Mouse (Mus musculus) left cerebral cortex, postnatal 36 days (tissue): ENCODE data around the gene St3gal5. TPM values are rescaled to one million over a fixed set of nuclear protein-coding genes. Genes with fewer than 3 reads are reported as not detected.
A peak's percentile ranks its signal among the peaks of the same experiment; 100 is the strongest.

Source experiments
- DNase-seq, 2 experiments: peaks; one replicate each; pipeline ENCODE4 v3.0.0; 2021 to 2022; ENCODE audit warnings: low spot score in 2 of 2, mixed read lengths in 1 of 2
- intact Hi-C: fragments of 180-260 bp; cut with DNase I; formaldehyde crosslinking; loops from one replicate; pipeline ENCODE4 v1.15.1; 2025
- total RNA-seq, 2 experiments: library from RNA; stranded (reverse); gene quantifications; 2 replicates each; pipeline ENCODE4 v1.2.3; 2021

St3gal5 gene
- total RNA-seq, 2 experiments from 2014 or later, result 151 to 177 TPM

- no peak for DNase-seq
- intact Hi-C loops, result no loop called here
Observed at GRCm38 (mm10) chr6:72155649-72156048, 58.3 kb downstream of the St3gal5 start.

DNA sequence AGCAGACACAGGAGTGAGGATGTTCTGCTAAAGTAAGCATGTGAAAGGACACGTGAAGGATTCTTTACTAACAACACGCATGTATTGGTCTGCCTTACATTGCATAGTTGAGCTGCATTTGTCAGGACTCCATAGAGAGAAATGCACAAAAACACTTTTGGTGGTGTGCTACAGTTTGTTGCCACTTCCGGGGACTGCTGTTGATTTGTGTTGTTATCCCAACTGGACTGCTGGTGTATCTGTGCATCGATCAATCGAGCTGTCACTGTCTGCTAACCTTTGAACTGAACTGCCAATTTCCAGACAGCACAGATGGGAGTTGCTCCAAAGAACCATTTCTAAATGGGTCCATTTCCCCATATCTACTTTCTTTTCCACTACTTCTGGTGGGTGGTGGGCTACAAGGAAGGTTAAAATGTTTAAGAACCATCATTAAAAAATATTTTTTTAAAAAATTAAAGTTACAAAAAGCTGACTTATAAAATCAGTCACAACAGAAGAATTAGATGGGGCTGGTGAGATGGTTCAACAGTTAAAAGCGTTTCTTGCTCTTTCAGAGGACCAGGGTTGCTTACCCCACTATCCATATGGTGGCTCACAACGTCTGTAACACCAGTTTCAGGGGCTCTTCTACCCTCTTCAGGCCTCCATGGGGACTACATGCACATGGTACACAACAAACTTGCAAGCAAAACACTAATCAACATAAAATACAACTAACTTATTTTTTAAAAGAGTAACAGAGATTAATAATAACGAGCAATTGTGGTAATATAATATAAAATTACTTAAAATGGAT, 61.8 kb downstream of the St3gal5 start:
- DNase-seq, result no peak
- intact Hi-C loops, result no loop called here

DNA sequence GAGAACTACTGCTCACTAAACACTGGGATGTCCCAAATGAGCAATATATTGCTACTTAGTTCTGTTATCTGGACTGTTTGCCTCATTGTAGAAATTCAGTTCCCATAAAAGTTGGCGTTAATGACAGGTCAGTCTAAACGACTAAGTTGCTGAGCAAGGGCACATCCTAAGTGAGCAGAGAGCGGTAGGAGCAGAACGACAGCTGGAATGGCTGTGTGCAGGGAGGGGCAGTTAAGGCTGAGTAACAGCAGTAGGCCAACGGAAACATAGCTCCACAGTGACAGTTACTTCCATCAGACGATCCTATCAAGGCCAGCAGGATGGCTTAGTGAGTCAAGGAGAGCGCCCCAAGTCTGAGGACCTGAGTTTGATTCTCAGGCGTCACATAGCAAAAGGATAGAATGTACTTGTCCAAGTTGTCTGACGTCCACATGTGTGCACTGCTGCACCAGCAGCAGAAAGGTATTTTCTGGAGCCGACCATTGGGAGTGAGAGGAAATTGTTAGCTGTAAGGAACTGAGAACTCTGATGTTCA, 62.5 kb downstream of the St3gal5 start:
- intact Hi-C loops, result no loop called here
- DNase-seq, result no peak

GRCm38 (mm10) chr6:72160991-72161390, 63.6 kb downstream of the St3gal5 start:
- no peak for DNase-seq
- intact Hi-C loops, result no loop called here

DNA sequence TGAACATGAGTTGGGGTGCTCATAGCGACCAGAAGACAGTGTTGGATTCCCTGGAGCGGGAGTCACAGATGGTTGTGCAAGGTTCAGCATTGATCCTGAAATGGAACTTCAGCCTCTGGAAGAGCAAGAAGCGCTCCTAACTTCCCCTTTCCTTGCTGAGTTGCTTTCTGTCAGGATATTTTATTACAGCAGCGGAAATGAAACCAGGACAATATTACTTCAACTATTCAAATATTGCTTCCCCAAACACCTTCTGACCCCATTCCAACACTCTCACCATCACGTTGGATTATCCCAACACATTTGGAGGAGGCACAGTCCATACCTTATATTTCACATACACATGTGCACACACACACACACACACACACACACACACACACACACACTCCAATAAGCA, 64.4 kb downstream of the St3gal5 start:
- no peak for DNase-seq
- intact Hi-C loops, result no loop called here

DNA sequence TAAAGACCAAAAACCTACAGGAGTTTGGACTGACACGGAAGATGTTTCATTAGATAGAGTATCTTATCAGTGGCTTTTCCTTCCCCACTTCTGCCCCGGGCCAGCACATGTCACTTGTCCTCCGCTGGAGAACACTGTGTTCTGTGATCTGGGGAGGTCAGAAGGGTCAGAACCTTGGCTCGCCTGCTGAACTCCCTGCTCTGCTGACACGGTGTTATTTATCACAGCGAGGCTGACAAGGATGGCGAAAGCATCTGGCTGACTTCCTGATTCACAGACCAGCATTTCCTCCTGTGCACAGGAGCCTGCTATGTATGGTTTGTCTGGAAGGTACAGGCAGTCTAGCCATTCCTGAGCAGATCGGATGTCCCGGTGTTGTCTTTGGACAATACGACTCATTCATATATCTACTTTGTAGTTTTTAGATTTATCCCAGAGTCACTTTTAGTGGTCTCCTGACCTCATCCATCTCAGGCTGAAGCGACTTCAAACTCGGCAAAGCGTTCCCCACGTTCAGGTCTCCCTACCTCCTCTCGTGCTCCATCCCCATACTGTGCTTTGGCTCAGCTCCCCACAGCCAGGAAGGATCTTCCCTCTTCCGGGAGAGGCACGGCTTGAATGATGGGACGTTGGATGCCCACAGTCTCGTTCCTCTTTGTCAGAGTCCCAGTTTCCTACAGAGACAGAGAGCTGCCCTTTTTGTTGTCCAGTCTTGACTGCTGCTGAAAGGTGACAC, 64.9 kb downstream of the St3gal5 start:
- no peak for DNase-seq
- intact Hi-C loops, result no loop called here

GRCm38 (mm10) chr6:72164321-72165275, 67.2 kb downstream of the St3gal5 start:
- peak; percentile 79 to 85 for DNase-seq
- intact Hi-C loops, result loop anchor here (1.0 kb wide), 1 partner anchor 236 kb away; no protein-coding TSS in a partner anchor

DNA sequence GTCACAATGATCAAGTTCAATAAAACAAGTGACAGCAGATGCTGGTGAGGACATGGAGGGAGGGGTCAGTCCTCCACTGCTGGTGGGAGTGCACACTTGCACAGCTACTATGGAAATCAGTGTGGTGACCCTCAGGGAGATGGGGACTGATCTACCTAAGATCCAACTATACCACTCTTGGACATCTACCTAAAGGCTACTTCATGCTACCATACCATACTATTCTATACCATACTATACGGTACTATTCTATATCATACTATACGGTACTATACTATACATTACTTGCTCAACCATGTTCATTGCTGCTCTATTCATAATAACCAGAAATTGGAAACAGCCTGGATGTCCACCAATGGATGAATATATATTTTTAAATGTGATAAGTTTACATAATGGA, 68.5 kb downstream of the St3gal5 start:
- intact Hi-C loops, result loop anchor here (1.0 kb wide), 1 partner anchor 238 kb away; no protein-coding TSS in a partner anchor
- DNase-seq, result no peak

DNA sequence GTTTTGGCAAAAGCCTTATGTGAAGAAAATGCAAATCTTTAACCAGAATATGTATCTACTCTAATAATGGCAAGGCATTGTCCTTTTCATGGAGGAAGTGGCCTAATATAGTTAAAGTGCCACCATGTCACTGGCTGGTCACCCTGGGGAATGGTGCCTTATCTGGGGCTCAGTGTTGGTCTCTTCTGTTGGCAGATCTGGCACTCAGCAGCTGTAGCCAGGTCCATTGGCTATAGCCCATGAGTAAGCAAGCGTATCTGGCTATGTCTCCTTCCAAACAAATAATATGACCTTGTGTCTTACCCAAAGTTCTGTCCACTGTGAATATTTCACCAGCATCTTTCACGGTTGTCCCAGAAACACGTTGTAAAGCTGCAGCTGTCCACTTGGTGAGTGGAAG, 74.0 kb downstream of the St3gal5 start:
- DNase-seq, result no peak
- intact Hi-C loops, result no loop called here

- DNase-seq, result no peak
- intact Hi-C loops, result no loop called here
Observed at GRCm38 (mm10) chr6:72173350-72173749, 76.0 kb downstream of the St3gal5 start.

DNA sequence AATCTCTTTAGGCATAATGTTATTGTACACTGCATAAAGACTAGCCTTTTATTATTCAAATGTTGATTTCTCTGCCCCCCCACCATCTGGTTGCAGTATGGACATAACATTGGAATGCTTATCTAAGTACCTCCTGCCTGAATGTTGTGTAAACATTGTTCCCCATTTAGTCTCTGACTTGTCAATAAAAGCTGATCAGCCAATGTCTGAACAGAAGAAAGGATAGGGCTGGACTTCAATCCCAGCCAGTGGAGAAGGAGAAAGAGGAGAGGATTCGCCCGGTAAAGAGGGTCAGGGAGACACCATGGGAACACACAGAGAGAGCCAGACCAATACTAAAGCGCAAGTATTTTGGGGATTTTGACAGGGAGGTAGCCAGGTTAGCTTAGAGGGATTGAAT, 78.0 kb downstream of the St3gal5 start:
- intact Hi-C loops, result no loop called here
- no peak for DNase-seq

- DNase-seq, result no peak
- intact Hi-C loops, result no loop called here
Observed at GRCm38 (mm10) chr6:72176004-72176403, 78.6 kb downstream of the St3gal5 start.

DNA sequence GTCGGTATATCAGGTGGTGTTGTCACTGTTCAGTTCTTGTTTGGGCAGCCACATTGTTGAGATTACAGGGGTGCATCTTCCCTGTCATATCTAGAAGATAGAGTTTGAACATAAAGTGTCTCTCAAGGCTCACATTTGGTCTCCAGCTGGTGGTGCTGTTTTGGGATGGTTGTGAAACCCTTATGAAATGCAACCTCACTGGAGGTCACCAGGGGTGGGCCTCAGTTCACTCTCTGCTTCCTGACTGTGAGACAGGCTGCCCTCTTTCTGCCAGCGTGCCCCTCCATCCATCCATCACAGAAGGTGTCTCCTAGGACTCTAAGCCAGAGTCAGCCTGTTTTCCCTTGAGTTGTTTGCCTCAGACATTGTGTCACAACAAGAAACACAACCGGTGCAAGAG, 80.0 kb downstream of the St3gal5 start:
- DNase-seq, result no peak
- intact Hi-C loops, result no loop called here

- intact Hi-C loops, result no loop called here
Observed at GRCm38 (mm10) chr6:72179006-72179405, 81.6 kb downstream of the St3gal5 start.

DNA sequence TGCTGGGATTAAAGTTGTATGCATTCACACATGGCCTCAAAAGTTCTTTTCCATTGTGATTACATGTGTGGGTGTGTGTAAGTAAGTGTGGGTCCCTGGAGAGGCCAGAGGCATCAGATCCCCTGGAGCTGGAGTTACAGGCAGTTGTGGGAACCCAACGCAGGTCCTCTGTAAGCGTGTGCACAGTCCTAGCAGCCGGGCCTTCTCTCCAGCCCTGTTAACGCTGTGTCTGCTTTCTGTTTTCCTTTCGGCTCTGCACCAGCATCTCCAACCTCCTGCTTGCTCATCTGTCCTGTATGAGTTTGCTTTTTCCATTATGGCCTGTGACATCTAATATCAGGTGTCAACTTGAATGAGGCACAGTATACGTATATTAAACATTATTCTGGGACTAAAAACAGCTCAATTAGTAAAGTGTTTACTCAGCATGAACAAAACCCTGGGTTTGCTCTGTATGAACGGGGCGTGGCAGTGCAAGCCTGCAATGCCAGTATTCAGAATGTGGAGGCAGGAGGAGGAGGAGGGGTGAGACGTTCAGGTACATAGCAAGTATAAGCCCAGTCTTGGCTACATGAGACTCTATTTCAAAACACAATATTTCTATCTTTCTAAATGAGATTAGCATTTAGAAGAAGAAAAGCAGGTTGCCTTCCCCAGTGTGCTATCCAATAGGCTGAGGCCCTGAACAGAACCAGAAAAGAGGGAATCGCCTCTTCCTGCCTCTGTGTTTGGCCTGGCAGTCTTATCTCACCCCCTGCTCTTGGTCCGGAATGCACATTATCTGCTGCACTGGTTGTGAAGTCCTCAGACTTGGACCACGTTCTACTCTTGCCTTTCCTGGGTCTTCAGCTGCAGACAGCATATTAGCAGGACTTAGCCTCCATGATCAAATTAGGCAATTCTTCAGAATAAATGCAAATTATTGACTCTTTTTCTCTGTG, 82.4 kb downstream of the St3gal5 start:
- DNase-seq, result no peak
- intact Hi-C loops, result no loop called here

More at GRCm38 (mm10) chr6:72179006-72179405, 81.6 kb downstream of the St3gal5 start:
- DNase-seq, result no peak

DNA sequence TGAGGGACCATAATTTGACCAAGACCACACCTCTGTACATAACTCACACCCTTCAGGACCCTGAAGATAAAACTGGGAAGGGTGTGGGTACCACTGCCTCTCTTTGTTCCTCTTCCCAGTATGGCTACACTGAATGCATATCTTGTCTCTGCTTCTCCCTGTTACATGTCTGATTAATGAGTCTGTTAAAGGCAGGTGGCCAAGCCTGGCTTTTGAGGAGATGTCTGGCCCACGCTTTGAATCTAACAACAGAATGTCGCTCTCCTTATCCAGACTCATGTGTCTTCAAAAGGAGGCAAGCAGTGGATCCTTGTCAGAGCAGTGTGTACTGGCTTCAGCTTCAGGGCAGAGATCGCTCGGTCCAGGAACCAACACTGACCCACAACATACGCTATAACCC, 87.2 kb downstream of the St3gal5 start:
- intact Hi-C loops, result no loop called here
- DNase-seq, result no peak

DNA sequence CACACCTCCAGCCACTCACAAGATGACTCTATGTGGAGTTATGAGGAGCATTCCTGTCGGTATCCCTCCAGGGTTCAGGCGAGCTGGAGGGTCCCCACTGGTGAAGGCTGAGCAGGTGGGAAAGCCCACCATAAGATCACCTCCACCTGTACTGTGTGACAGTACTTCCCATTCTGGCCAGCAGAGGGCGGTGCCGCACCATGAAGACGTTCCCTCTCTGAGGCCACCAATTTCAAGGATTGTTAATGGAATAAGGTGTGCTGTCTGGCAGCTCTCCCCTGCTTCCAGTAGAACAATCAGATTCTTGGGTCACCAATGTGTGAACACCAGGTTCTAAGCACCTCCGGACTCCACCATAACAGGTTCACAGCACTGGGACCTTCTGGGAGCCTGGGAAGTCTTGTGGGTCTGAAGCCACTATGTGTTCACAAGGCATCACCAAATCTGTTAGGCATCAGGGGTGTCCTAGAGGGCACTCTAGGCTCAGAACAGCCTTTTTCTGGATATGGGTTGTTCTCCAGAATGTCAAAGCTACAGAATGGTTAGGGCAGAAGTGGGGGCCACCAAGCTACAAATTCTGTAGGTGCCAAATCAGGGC, 88.6 kb downstream of the St3gal5 start:
- intact Hi-C loops, result loop anchor here (1.0 to 2.0 kb wide), 3 partner anchors 51 to 133 kb away; no protein-coding TSS in a partner anchor

DNA sequence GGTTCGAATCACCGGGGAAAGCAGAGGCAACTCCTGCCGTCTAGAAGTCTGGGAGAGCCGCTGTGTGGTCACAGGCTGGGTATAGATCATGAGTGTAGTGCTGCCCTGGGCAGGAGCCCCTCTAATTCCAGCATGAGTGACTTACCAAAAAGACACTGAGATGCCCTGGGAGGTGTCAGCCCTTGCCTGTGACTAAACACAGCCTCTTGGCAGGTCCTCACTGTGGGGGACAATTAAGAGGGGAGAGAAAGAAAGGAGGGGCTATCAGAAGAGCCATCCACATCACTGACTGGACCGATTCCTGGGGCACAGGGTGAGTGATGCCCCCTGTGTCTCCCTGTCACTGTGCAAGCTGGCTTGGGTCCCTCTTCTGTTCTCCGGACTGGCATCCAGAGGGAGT, 89.4 kb downstream of the St3gal5 start:
- no peak for DNase-seq
- intact Hi-C loops, result loop anchor here (1.0 to 2.0 kb wide), 3 partner anchors 50 to 132 kb away; no protein-coding TSS in a partner anchor

More for the DNA sequence above, 88.6 kb downstream of the St3gal5 start:
- DNase-seq, result peak; percentile 58 to 68
